Mouse (Mus musculus) adrenal gland, postnatal 25 days (tissue): ENCODE results near the gene Tnf. TPM values are rescaled to one million over a fixed set of nuclear protein-coding genes. Genes with fewer than 3 reads are reported as not detected.

ENCODE experiments used
- DNase-seq: peaks from one replicate; pipeline ENCODE4 v3.0.0; 2021; ENCODE audit warnings: mixed read lengths
- microRNA-seq, 2 experiments: library from miRNA; unstranded; fragments of <30 nt; microRNA quantifications; one replicate each; pipeline ENCODE4 v1.2.0; 2021
- total RNA-seq: library from RNA; stranded (reverse); gene quantifications from 2 replicates; pipeline ENCODE4 v1.2.3, GENCODE M21; 2021

Gene Tnf
- total RNA-seq, 1 experiment from 2014 or later: 0.58 TPM

GRCm38 (mm10) chr17:35153077-35153476 lies 48.7 kb downstream of the Tnf start:
- DNase-seq: no peak

- DNase-seq: no peak
Observed at GRCm38 (mm10) chr17:35152121-35152520, 49.7 kb downstream of the Tnf start.

Small RNA genes lying within 50 kb of the gene (microRNA-seq; reads per million reads assigned to microRNA genes)
- gene Mir6973a: 0 reads per million in 2 experiments
- 0 reads per million in 2 experiments for gene Mir6974
- 0 reads per million in 2 experiments for gene Mir6975
- 0 reads per million in 2 experiments for gene Mir8094

Other genes with a start within 250 kb of the Tnf start
- gene Hspa1b, start 242.8 kb downstream of the Tnf start, total RNA-seq: 29.0 and 79.3 TPM in 2 replicates
- not detected in 2 replicates for gene Gm20481, start 232.1 kb downstream of the Tnf start, total RNA-seq
- 18.9 and 33.6 TPM in 2 replicates for gene Hspa1a, start 229.9 kb downstream of the Tnf start, total RNA-seq
- 0.27 TPM in 1 of 2 replicates, not detected in the other for gene Hspa1l, start 229.3 kb downstream of the Tnf start, total RNA-seq
- gene Lsm2, start 220.1 kb downstream of the Tnf start, total RNA-seq: 39.6 and 51.2 TPM in 2 replicates
- gene Vars, start 201.0 kb downstream of the Tnf start, total RNA-seq: 62.4 and 64.8 TPM in 2 replicates
- 0.57 and 0.97 TPM in 2 replicates for gene Vwa7, start 185.4 kb downstream of the Tnf start, total RNA-seq
- gene Sapcd1, start 174.0 kb downstream of the Tnf start, total RNA-seq: 0.61 TPM in 1 of 2 replicates, not detected in the other
- gene Msh5, start 155.3 kb downstream of the Tnf start, total RNA-seq: 1.3 and 1.6 TPM in 2 replicates
- 79.7 and 90.5 TPM in 2 replicates for gene Clic1, start 152.0 kb downstream of the Tnf start, total RNA-seq
- 14.2 and 17.8 TPM in 2 replicates for gene Ddah2, start 143.0 kb downstream of the Tnf start, total RNA-seq
- not detected in 2 replicates for gene Ly6g6c, start 136.6 kb downstream of the Tnf start, total RNA-seq
- 0.24 TPM in 1 of 2 replicates, not detected in the other for gene Mpig6b, start 135.8 kb downstream of the Tnf start, total RNA-seq
- not detected in 2 replicates for gene Ly6g6e, start 125.1 kb downstream of the Tnf start, total RNA-seq
- 1.5 and 2.0 TPM in 2 replicates for gene Ly6g6d, start 123.9 kb downstream of the Tnf start, total RNA-seq
- gene Ly6g6f, start 116.4 kb downstream of the Tnf start, total RNA-seq: not detected in 2 replicates
- gene Abhd16a, start 112.7 kb downstream of the Tnf start, total RNA-seq: 67.1 and 84.9 TPM in 2 replicates
- gene Ly6g5c, start 93.7 kb downstream of the Tnf start, total RNA-seq: not detected in 2 replicates
- gene Ly6g5b, start 86.6 kb downstream of the Tnf start, total RNA-seq: 0.30 and 0.81 TPM in 2 replicates
- 19.0 and 19.4 TPM in 2 replicates for gene Gpank1, start 80.6 kb downstream of the Tnf start, total RNA-seq
- gene Csnk2b, start 80.0 kb downstream of the Tnf start, total RNA-seq: 201 and 272 TPM in 2 replicates
- 23.0 and 29.7 TPM in 2 replicates for gene D17H6S53E, start 75.6 kb downstream of the Tnf start, total RNA-seq
- gene Apom, start 70.0 kb downstream of the Tnf start, total RNA-seq: 2.9 TPM in 1 of 2 replicates, not detected in the other
- 403 and 461 TPM in 2 replicates for gene Bag6, start 66.8 kb downstream of the Tnf start, total RNA-seq
- 268 and 310 TPM in 2 replicates for gene Prrc2a, start 37.1 kb downstream of the Tnf start, total RNA-seq
- gene Aif1, start 25.9 kb downstream of the Tnf start, total RNA-seq: 2.3 and 3.0 TPM in 2 replicates
- gene Lst1, start 13.6 kb downstream of the Tnf start, total RNA-seq: 5.2 TPM in 1 of 2 replicates, not detected in the other
- gene Ltb, start 7.6 kb downstream of the Tnf start, total RNA-seq: 2.8 and 8.5 TPM in 2 replicates
- gene Lta, start 3.3 kb upstream of the Tnf start, total RNA-seq: 0.30 TPM in 1 of 2 replicates, not detected in the other
- gene Gm16181, start 18.8 kb upstream of the Tnf start, total RNA-seq: not detected in 2 replicates
- 8.0 and 8.4 TPM in 2 replicates for gene Atp6v1g2, start 31.7 kb upstream of the Tnf start, total RNA-seq
- gene Nfkbil1, start 33.8 kb upstream of the Tnf start, total RNA-seq: 18.3 and 24.1 TPM in 2 replicates
- 237 and 249 TPM in 2 replicates for gene Ddx39b, start 39.7 kb upstream of the Tnf start, total RNA-seq
- gene H2-D1, start 60.7 kb upstream of the Tnf start, total RNA-seq: 86.1 and 109 TPM in 2 replicates
- gene H2-Q1, start 118.4 kb upstream of the Tnf start, total RNA-seq: 0.90 and 2.0 TPM in 2 replicates
- 1.1 TPM in 1 of 2 replicates, not detected in the other for gene H2-Q2, start 140.2 kb upstream of the Tnf start, total RNA-seq
- gene H2-Q4, start 177.6 kb upstream of the Tnf start, total RNA-seq: 16.5 and 20.9 TPM in 2 replicates
- 2.1 TPM in 1 of 2 replicates, not detected in the other for gene H2-Q6, start 222.8 kb upstream of the Tnf start, total RNA-seq
- gene H2-Q7, start 237.1 kb upstream of the Tnf start, total RNA-seq: 1.6 and 1.8 TPM in 2 replicates